Mouse (Mus musculus) layer of hippocampus, adult 2 months (tissue): Measurements from ENCODE around the gene Bach2. TPM values are rescaled to one million over a fixed set of nuclear protein-coding genes. Genes with fewer than 3 reads are reported as not detected.

Experiments used
- DNase-seq, 2 experiments: peaks; one replicate each; pipeline ENCODE4 v3.0.0; 2022; ENCODE audit warnings: low spot score in 2 of 2
- H3K27ac ChIP-seq: fragments of 200-600 bp; 2 replicates; pipeline ENCODE4 v1.8.1; 2022
- H3K4me3 ChIP-seq: fragments of 200-600 bp; 2 replicates; pipeline ENCODE4 v1.8.1; 2022; ENCODE audit warnings: mild to moderate bottlenecking
- CTCF ChIP-seq: fragments of 200-600 bp; conservative IDR thresholded peaks from 2 replicates; pipeline ENCODE4 v1.8.1; 2022; ENCODE audit warnings: antibody characterized with exemption, mild to moderate bottlenecking, moderate library complexity
- total RNA-seq, 2 experiments: library from RNA; stranded (reverse); gene quantifications; 2 replicates each; pipeline ENCODE4 v1.2.3; 2021

The Bach2 gene
- total RNA-seq, 2 experiments from 2014 or later = 11.1 to 15.6 TPM

DNA sequence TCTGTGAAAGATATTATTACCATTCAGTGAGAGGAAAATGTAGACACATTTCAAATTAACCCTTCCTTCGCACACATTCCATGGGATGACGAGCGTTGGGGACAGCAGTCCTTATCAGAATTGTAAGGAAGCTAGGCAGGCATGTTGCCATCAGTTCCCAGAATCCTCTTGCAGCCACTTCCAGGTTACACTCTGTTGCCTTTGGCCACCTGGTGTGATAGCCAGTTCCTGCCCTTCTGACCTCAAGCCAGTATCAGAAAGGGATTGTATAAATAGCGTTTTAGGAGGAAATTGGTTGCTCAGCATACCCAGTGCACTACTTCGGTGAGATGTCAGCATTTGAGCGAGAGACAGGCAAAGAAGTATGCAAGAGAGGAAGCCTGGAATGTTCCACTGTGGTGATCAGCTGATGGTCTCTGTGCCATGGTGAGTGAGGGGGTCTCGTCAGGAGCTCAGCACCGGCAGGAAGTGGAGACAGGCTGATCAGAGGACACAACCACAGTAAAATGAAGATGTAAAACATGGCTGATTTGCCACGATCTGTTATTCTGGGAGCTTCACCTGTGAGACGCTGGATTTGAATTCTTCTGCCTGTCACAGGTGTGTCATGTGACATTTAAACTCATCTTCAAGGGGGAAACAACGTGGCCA is 9.0 kb downstream of the Bach2 start:
- Histone ChIP-seq H3K27ac (no peak overlapping the region), H3K4me3 (no peak overlapping the region)
- TF ChIP-seq CTCF = no peak
- DNase-seq = no peak

GRCm38 (mm10) chr4:32248236-32248635 is 9.6 kb downstream of the Bach2 start:
- Histone ChIP-seq H3K4me3 (no peak overlapping the region), H3K27ac (peak overlapping the region; percentile 24; the same call in 1 of the 2 replicates)
- peak; percentile 93 for TF ChIP-seq CTCF
- DNase-seq = peak; percentile 60 to 81

DNA sequence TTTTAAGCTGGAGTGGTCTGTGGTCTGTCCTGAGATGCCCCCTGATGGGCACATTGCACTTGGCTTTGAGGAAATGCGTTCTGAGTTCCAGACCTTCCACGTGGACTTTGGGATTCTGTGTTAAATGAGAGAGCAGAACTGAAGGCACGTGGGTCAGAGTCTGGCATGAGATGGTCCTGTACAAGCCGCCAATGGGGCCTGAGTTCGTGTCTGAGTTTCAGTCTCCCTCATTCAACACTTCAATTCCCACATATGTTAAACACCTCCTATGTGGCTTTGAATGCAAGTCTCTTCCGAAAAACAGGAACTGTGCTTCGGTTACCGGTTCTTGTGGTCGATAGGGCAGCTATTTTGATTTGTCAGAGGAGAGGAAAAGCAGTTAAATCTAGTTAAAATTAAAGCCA is 10.4 kb downstream of the Bach2 start:
- peak overlapping the region; percentile 24 for H3K27ac ChIP-seq
- no peak overlapping the region for H3K4me3 ChIP-seq
- TF ChIP-seq CTCF = no peak
- DNase-seq = no peak

GRCm38 (mm10) chr4:32249748-32250332 is 11.2 kb downstream of the Bach2 start:
- peak overlapping the region; percentile 52 for H3K4me3 ChIP-seq
- no peak for DNase-seq
- peak overlapping the region; percentile 86 for H3K27ac ChIP-seq
- TF ChIP-seq CTCF = peak; percentile 28; the same call in 1 of the 2 replicates

GRCm38 (mm10) chr4:32250333-32251004 is 11.9 kb downstream of the Bach2 start:
- Histone ChIP-seq H3K4me3 (peak overlapping the region; percentile 52), H3K27ac (peak overlapping the region; percentile 86)
- TF ChIP-seq CTCF = no peak
- DNase-seq = no peak

DNA sequence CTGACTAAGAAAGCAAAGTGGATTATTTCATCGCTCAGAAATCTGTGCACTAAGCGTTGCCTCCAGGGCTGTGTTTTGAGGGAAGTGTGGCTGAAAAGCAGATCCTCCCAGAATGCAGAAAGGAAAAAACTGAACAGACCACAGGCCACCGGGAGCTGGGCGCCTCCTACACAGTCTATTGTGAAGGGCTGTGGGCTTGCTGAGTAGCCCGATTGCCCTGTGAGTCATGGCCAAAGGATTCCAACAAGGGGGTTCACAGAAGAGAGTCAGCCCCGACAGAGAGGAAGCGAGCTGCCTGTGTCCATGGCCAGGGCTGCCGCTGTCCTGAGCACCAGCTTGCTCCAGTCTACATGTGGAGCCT is 12.4 kb downstream of the Bach2 start:
- Histone ChIP-seq H3K4me3 (peak overlapping the region; percentile 52), H3K27ac (peak overlapping the region; percentile 86)
- TF ChIP-seq CTCF = no peak
- DNase-seq = no peak

- Histone ChIP-seq H3K4me3 (no peak overlapping the region), H3K27ac (peak overlapping the region; percentile 51; the same call in 1 of the 2 replicates)
- no peak for TF ChIP-seq CTCF
- DNase-seq = no peak
Observed at GRCm38 (mm10) chr4:32251946-32252672, 13.5 kb downstream of the Bach2 start.

- TF ChIP-seq CTCF = no peak
- no peak overlapping the region; the same call in 1 of the 2 replicates for H3K4me3 ChIP-seq
- DNase-seq = no peak
- H3K27ac ChIP-seq = no peak overlapping the region
Observed at GRCm38 (mm10) chr4:32257686-32258085, 19.1 kb downstream of the Bach2 start.

DNA sequence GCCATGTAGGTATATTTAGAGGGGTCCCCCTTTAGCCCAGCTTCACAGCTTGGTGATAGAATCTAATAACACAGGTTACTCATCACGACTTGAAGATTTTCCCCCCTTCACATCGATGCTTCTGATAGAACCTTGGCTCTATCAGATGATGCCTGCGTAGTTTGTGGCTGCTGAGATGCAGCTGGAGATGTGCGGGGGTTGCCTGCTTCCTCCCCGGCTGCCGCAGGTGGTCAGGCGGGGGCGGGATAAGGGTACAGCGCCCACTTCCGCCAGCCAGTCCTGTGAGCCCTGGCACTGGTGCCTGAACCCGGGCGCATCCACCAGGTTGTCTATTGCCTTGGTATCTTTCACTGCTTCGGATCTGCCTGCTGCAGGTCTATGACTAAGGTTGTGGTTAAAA is 19.5 kb downstream of the Bach2 start:
- H3K4me3 ChIP-seq = no peak overlapping the region; the same call in 1 of the 2 replicates
- DNase-seq = no peak
- TF ChIP-seq CTCF = no peak
- H3K27ac ChIP-seq = no peak overlapping the region

DNA sequence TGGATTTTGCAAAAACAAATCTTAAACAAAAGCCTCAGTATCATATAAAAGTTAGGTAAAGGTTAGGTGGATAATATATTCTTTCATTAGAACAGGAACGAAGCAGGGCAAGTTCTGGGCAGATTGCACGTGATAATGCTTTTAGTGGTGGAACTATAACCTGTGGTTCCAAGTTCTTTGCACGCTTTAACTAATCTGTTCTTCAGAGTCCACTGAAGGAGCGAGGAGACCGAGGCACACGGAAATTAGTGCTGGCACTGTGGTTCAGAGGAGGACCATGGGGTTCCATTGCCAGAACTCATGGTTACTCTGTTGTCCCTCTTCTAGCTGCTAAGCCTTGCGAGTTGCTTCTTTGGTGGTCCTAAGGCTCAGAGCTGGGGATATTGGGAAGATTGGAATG is 20.0 kb downstream of the Bach2 start:
- Histone ChIP-seq H3K27ac (no peak overlapping the region), H3K4me3 (no peak overlapping the region)
- no peak for DNase-seq
- no peak for TF ChIP-seq CTCF

DNA sequence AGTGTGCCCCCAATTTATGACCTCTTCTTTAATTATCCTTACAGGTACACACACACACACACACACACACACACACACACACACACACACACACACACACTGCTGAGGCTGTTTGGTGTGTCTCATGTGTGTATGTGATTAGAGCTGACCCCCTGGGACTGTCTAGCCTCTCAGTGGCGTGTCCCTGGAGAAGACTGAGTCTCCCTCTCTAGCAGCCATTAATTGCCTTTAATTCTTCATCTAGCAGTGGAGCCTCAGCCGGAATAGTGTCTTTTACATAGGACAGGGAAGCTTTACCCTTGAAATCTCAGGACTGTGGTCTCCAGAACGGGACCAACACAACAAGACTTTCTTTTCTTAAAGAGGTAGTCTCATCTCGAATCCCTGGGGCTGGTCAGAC is 22.3 kb downstream of the Bach2 start:
- H3K27ac ChIP-seq = no peak overlapping the region
- no peak for DNase-seq
- no peak overlapping the region for H3K4me3 ChIP-seq

DNA sequence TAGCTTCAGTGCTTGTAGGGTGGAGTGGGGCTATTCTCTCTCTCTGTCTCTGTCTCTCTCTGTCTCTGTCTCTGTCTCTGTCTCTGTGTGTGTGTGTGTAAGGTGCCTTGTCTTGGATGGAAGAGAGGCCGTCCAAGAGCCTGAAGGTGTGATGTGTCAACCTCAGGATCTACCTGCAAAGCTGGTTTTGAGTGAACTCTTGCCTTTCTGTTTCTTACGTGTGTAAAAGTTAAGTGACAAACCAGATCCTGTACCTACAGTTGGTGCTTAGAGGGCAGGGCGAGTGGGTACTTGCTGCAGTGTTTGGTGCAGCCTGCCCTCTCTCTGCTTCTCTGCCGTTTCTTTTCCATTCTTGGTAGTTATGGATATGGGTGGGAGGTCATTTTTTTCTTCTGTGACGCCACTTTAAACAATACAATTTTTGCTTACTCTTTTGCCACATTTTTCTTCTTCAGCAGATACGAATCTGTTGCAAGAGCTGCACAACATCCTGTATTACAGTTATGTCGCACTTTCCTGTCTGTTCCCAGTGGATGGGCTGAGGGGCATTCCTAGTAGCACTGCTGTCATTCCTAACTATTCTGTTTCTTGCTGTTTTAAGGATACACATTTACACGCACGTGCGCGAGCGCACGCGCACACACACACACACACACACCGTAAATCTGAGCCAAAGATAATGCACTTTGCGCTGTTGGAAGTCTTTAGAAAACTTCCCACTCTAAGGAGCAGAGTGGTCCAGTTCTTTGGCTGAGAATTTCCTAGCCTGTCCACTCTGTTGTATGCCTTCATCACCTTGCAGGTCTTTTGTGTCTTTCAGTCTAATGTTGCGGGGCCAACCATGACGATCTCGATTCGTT is 24.5 kb downstream of the Bach2 start:
- H3K27ac ChIP-seq = no peak overlapping the region
- peak overlapping the region; percentile 24; the same call in 1 of the 2 replicates for H3K4me3 ChIP-seq
- DNase-seq = no peak
- TF ChIP-seq CTCF = no peak

More for the DNA sequence above, 22.3 kb downstream of the Bach2 start:
- no peak for TF ChIP-seq CTCF
